Mouse (Mus musculus) heart, postnatal 0 days (tissue): ENCODE data around the gene Rbm20. TPM values are rescaled to one million over a fixed set of nuclear protein-coding genes. Genes with fewer than 3 reads are reported as not detected.

ENCODE experiments used
- ATAC-seq: fragments of 200-750 bp; cut with Nextera tagmentation; 2 replicates; pipeline ENCODE4 v1.8.0; 2017; ENCODE audit warnings: low read depth, moderate number of reproducible peaks, moderate library complexity; ENCODE audit not compliant: insufficient read depth
- DNase-seq: peaks from one replicate; pipeline ENCODE4 v3.0.0-alpha.2; 2016; ENCODE audit warnings: low spot score
- H3K27ac ChIP-seq: fragments of 300-500 bp; sonication (generic); 2 replicates; pipeline ENCODE4 v1.5.1; 2014; ENCODE audit warnings: low read depth, mild to moderate bottlenecking
- H3K27me3 ChIP-seq: fragments of 300-500 bp; sonication (generic); 2 replicates; pipeline ENCODE4 v1.6.1; 2014; ENCODE audit warnings: low read length, mixed read lengths; ENCODE audit not compliant: control insufficient read depth, insufficient read depth
- H3K36me3 ChIP-seq: fragments of 300-500 bp; sonication (generic); replicated peaks from 2 replicates; pipeline ENCODE4 v1.6.1; 2014; ENCODE audit warnings: low read length, mixed read lengths; ENCODE audit not compliant: control insufficient read depth, insufficient read depth
- H3K4me1 ChIP-seq: fragments of 300-500 bp; sonication (generic); 2 replicates; pipeline ENCODE4 v1.6.1; 2014; ENCODE audit warnings: antibody characterized with exemption; ENCODE audit not compliant: control insufficient read depth, insufficient read depth
- H3K4me2 ChIP-seq: fragments of 300-500 bp; sonication (generic); 2 replicates; pipeline ENCODE4 v1.6.1; 2014; ENCODE audit warnings: low read depth, mild to moderate bottlenecking, low read length, moderate library complexity
- H3K4me3 ChIP-seq: fragments of 300-500 bp; sonication (generic); 2 replicates; pipeline ENCODE4 v1.5.1; 2014; ENCODE audit warnings: low read depth, low read length
- H3K9ac ChIP-seq: fragments of 300-500 bp; sonication (generic); replicated peaks from 2 replicates; pipeline ENCODE4 v1.6.1; 2014; ENCODE audit warnings: low read depth, low read length, mixed read lengths
- H3K9me3 ChIP-seq: fragments of 300-500 bp; sonication (generic); replicated peaks from 2 replicates; pipeline ENCODE4 v1.6.1; 2016; ENCODE audit warnings: low read length; ENCODE audit not compliant: control insufficient read depth
- CTCF ChIP-seq: IDR thresholded peaks from 2 replicates; pipeline ENCODE4 v1.5.1; 2016; ENCODE audit warnings: antibody characterized with exemption, control low read depth, low read depth
- EP300 ChIP-seq: IDR thresholded peaks from 2 replicates; pipeline ENCODE4 v1.6.1; 2016; ENCODE audit warnings: antibody characterized with exemption, low read depth
- WGBS: fragments of 180-500 bp; shearing (Covaris S2); extraction: QIAGEN DNeasy Blood & Tissue Kit; methylation state at CpG from one replicate; pipeline ENCODE4 v1.1.7; 2014; 5-methylcytosine and 5-hydroxymethylcytosine counted together
- polyA plus RNA-seq: library from polyadenylated mRNA; unstranded; fragments of >200 nt; fragmentation: Nextera tagmentation; extraction: Ambion mirVana; gene quantifications from 2 replicates; pipeline ENCODE4 v1.2.1, GENCODE M21; 2015
- total RNA-seq: library from RNA; depleted of rRNA; stranded (reverse); fragments of >200 nt; gene quantifications from 2 replicates; pipeline ENCODE4 v1.2.3, GENCODE M21; 2014; ENCODE audit warnings: low replicate concordance

Rbm20 gene
- total and polyA plus RNA-seq, 2 experiments from 2014 or later, result 65.2 to 340 TPM

GRCm38 (mm10) chr19:53717364-53717763 lies 40.3 kb downstream of the Rbm20 start:
- no peak for DNase-seq
- H3K9ac ChIP-seq, result no peak overlapping the region
- no peak overlapping the region for H3K4me3 ChIP-seq
- H3K27me3 ChIP-seq, result no peaks in the 10 kb centered on the region
- peak overlapping the region; percentile 96 for H3K27ac ChIP-seq
- no peak overlapping the region for H3K4me2 ChIP-seq
- no peak for TF ChIP-seq EP300
- no peak for TF ChIP-seq CTCF
- peaks cover 32% of the 10 kb centered on the region for H3K4me1 ChIP-seq
- 0 out of 2 replicates have a peak, but pooled peaks cover 3% of the 10 kb centered on the region for H3K9me3 ChIP-seq
- H3K36me3 ChIP-seq, result peaks cover 13% of the 10 kb centered on the region; the same call in 1 of the 2 replicates
- no peak for ATAC-seq
- 85% methylated on average over 9 of the region's 9 CpGs for WGBS

GRCm38 (mm10) chr19:53722186-53722585 lies 45.1 kb downstream of the Rbm20 start:
- 0 out of 2 replicates have a peak, but pooled peaks cover 3% of the 10 kb centered on the region for H3K9me3 ChIP-seq
- WGBS, result 83% methylated on average over 5 of the region's 5 CpGs
- H3K4me2 ChIP-seq, result no peak overlapping the region
- TF ChIP-seq CTCF (no peak), EP300 (no peak)
- H3K27ac ChIP-seq, result peak overlapping the region; percentile 28; the same call in 1 of the 2 replicates
- no peaks in the 10 kb centered on the region for H3K27me3 ChIP-seq
- H3K9ac ChIP-seq, result no peak overlapping the region
- ATAC-seq (no peak), DNase-seq (no peak)
- peaks cover 10% of the 10 kb centered on the region; the same call in 1 of the 2 replicates for H3K36me3 ChIP-seq
- H3K4me3 ChIP-seq, result no peak overlapping the region
- H3K4me1 ChIP-seq, result peaks cover 48% of the 10 kb centered on the region

GRCm38 (mm10) chr19:53724053-53724452 lies 46.9 kb downstream of the Rbm20 start:
- TF ChIP-seq CTCF, result no peak
- no peak for TF ChIP-seq EP300
- Histone ChIP-seq H3K9me3 (0 out of 2 replicates have a peak, but pooled peaks cover 3% of the 10 kb centered on the region), H3K36me3 (peaks cover 10% of the 10 kb centered on the region; the same call in 1 of the 2 replicates), H3K27me3 (no peaks in the 10 kb centered on the region), H3K27ac (0 out of 2 replicates have a peak overlapping the region, but pooled peaks have one; percentile 25), H3K9ac (no peak overlapping the region), H3K4me1 (peaks cover 44% of the 10 kb centered on the region), H3K4me2 (no peak overlapping the region), H3K4me3 (no peak overlapping the region)
- DNase-seq, result no peak
- no peak for ATAC-seq
- 65% methylated on average over 5 of the region's 5 CpGs for WGBS

GRCm38 (mm10) chr19:53726340-53726739 lies 49.2 kb downstream of the Rbm20 start:
- H3K4me3 ChIP-seq, result no peak overlapping the region
- peak; percentile 12 for ATAC-seq
- H3K4me2 ChIP-seq, result peak overlapping the region; percentile 32
- 0 out of 2 replicates have a peak, but pooled peaks cover 4% of the 10 kb centered on the region for H3K36me3 ChIP-seq
- H3K27me3 ChIP-seq, result no peaks in the 10 kb centered on the region
- H3K4me1 ChIP-seq, result peaks cover 48% of the 10 kb centered on the region
- DNase-seq, result peak; percentile 51
- TF ChIP-seq EP300 (no peak), CTCF (peak; percentile 31; the same call in 1 of the 2 replicates)
- H3K9me3 ChIP-seq, result no peaks in the 10 kb centered on the region
- WGBS, result 31% methylated on average over 12 of the region's 12 CpGs
- peak overlapping the region; percentile 78 for H3K27ac ChIP-seq
- H3K9ac ChIP-seq, result 0 out of 2 replicates have a peak overlapping the region, but pooled peaks have one; percentile 12

- Histone ChIP-seq H3K4me2 (no peak overlapping the region), H3K4me1 (peaks cover 49% of the 10 kb centered on the region), H3K27ac (peak overlapping the region; percentile 78), H3K27me3 (no peaks in the 10 kb centered on the region), H3K9ac (no peak overlapping the region), H3K36me3 (0 out of 2 replicates have a peak, but pooled peaks cover 2% of the 10 kb centered on the region), H3K4me3 (no peak overlapping the region), H3K9me3 (no peaks in the 10 kb centered on the region)
- WGBS, result 57% methylated on average over 11 of the region's 11 CpGs
- DNase-seq, result no peak
- no peak for ATAC-seq
- TF ChIP-seq CTCF (no peak), EP300 (no peak)
Measured at GRCm38 (mm10) chr19:53726755-53727154, 49.6 kb downstream of the Rbm20 start.

- DNase-seq (no peak), ATAC-seq (0 out of 2 replicates have a peak, but pooled peaks have one; percentile 3)
- 53% methylated on average over 4 of the region's 4 CpGs for WGBS
- Histone ChIP-seq H3K9me3 (no peaks in the 10 kb centered on the region), H3K4me2 (no peak overlapping the region), H3K9ac (0 out of 2 replicates have a peak overlapping the region, but pooled peaks have one; percentile 7), H3K4me1 (peaks cover 54% of the 10 kb centered on the region), H3K27me3 (no peaks in the 10 kb centered on the region), H3K27ac (peak overlapping the region; percentile 78), H3K4me3 (no peak overlapping the region), H3K36me3 (no peaks in the 10 kb centered on the region)
- no peak for TF ChIP-seq EP300
- no peak for TF ChIP-seq CTCF
Measured at GRCm38 (mm10) chr19:53727277-53727676, 50.2 kb downstream of the Rbm20 start.
